Mouse (Mus musculus) CD8-positive naive resting alpha-beta T cell, adult 2 months (primary cell): ENCODE results near the gene Kcng1.

ENCODE experiments used
- DNase-seq, 2 experiments: peaks; one replicate each; pipeline ENCODE4 v3.0.0; 2022; ENCODE audit warnings: low read depth in 2 of 2, low spot score in 2 of 2

Kcng1 gene

GRCm38 (mm10) chr2:168213788-168214397 is 67.6 kb downstream of the Kcng1 start:
- no peak for DNase-seq
